Mouse (Mus musculus) monocyte, adult 2 months (primary cell): ENCODE results near the gene Dpf2.
"Not testable (repeated sequence)": the region's sequence is repeated elsewhere in the genome, so short reads cannot be mapped to it uniquely, and the experiment has no call there.

ENCODE experiments used
- DNase-seq, 2 experiments: peaks; one replicate each; pipeline ENCODE4 v3.0.0; 2022; ENCODE audit warnings: low spot score in 2 of 2, low read depth in 1 of 2

The Dpf2 gene

DNA sequence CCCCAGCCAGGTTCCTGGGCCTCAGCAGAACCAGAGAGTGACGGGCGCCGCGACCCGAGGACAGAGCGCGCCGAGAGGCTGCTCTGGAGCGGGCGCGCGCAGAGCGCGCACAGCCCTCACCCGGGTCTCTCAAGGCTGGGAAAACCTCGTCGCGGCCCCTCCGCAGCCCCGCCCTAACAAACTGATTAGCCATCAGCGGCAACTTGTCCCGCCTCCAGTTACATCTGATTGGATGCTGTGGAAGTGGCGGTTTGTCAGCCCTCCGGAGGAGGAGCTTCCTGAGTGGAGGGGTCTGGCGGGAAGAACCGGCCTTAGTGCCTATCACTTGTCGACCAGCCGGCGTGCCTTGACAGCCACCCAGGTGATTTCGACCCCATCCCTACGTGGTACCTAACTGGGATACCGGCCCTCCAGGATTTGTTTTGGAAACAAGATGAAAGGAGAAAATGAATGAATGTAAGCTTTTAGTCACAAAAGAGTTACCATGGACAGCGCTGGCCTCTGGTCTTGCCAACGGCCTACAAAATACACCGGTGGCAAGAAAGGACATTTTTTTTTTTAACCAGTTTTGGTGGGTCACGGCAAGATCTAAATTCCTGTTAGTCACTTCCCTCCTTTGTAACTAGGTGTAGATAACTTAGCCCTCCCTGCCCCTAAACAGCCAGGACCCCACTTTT lies 18.7 kb downstream of the Dpf2 start, which contains the start of gene Tigd3:
Gene Tigd3 (minus strand): TSS at position 148 of the 677 bp plus-strand sequence.
- DNase-seq = peak; percentile 60 to 63

DNA sequence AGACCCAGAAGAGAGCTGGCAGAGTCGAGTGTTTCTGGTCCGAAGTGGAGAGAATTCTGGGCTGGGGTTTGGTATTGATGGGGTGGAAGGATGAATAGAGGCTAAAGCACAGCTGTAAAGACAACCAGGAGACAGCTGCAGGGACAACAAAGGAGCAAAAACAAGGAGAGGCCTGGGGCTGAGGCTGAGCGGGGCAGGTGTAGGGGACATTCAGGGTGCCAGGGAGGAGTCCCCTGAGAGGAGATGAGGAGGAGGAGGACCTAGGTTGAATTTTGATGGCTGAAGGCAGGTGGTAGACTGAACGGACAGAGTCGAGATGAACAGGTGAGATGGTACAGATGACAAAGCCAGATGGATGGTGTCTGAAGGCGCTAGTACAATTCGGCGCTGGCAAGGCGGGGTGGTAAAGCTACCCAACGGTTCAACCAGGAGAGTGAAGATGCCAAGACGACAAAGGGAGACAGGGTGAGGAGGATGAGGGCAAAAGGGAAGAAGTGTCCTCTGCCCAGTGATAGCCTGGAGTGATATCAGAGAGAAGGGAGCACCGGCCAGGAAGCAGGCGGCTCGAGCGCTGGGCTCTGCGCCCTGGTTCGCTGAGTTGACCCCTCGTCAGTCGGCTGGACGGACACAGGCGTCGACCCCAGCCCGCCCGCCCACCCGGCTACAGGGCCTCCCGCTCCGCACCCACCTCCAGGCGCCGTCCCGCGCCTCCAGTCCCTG lies 19.4 kb downstream of the Dpf2 start:
- DNase-seq = no peak

DNA sequence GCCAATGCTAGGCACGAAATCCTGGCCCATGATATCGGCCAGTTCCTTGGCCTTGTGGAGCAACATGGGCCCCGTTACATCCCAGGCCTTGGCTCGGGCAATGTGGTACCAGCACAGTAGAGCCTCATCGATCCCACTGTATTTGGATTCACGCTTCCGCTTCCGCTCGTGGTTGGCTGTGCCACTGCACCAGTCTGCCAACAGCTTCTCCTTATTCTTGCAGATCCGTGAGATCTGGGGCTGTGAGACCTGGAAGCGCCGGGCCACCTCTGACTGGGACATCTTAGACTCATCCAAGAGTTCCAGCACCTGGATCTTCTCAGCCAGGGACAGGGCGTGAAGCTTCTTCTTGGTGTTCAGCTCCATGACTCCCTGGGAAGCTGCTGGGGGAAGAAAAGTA lies 20.1 kb downstream of the Dpf2 start:
- DNase-seq = no peak

DNA sequence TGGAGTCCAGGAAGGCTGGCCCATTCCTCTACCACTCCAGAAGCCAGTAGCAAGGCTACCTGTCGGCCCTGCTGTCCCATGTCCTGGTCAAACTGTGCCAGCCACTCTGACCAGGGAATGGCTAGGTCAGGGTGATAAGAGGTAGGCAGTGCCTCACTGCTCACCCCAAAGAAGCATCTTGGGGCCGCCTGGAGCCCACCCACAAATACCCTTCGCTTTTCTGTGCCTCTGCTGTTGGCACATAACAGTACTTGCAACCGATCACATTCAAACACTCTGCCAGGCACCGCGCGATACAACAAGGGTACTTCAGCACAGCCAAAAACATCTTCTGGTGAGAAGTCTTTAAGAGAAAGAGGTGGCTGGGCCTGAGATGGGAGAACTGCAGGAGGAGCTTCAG lies 20.5 kb downstream of the Dpf2 start:
- DNase-seq = no peak

DNA sequence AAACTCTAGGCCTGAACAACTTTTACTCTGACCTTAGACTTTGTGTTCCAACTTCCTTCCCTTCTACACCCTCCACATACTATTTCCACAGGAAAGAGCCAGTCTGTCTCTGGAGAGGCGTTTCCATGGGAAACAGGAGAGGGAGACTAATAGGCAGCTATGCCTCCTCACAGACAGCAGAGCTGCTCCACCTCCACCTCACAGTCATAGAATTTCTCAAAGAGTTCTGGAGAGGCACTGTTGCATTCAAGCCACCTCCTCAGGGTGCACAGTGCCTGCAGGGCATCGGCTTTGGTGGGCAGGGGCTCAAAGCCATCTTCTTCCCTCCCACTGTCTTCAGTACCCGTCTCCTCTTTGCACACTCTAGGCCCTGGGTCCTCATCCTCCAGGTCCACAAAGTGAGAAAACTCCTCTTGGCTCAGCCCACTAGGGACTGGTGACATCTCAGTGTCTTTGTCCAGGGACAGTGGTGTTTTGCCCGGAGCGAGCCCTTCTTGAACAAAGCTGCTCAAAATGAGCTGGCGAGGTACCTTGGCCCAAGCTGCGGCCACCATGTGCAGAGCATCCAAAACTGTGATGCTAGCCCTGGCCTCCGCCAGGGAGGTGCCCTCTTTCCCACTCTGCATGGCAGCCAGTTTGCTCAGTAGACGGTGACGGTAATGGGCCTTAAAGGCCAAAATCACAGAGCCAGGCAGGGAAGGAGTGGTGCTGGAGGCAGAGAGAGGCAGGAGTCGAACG lies 21.1 kb downstream of the Dpf2 start:
- DNase-seq = no peak

DNA sequence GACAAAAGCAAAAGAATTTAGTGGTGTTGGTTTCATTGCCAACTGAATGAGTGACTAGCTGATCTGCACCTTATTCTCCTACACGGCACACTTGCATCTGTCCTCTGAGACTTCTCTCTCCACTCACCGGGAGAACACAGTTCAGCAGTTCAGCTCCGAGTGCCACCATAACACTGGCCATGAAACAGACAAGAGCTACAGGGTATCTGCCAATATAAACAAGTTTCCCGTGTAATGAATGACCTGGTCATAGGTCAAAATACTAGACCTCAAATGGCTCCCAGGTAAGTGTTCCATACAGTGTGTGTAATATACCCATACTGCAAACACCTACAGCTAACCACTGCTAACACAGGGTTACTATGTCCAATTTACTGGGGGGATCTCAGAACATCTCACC lies 23.6 kb downstream of the Dpf2 start:
- DNase-seq = no peak

DNA sequence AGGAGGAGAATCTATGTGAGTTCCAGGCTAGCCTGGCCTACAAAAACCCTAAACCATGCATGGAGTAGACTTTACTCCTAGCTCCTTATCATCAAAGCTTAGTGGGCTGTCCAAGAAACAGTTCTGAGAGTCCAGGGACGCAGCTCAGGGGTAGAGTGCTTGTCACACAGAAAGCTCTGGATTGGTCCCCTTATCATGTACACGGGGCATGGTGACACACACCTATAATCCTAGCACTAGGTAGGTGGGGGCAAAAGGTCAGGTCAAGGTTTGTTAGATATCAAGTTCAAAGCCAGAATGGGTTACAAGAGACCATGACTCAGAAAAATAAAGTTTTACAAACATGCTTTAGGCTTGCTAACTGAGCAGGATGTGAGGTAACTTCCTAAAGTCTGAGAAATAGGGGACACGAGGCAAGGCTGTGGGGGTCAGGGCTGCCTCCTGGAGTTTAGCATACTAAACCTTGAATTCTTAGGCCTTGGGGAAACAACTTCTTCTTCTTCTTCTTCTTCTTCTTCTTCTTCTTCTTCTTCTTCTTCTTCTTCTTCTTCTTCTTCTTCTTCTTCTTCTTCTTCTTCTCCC lies 25.5 kb downstream of the Dpf2 start:
- DNase-seq = no peak

DNA sequence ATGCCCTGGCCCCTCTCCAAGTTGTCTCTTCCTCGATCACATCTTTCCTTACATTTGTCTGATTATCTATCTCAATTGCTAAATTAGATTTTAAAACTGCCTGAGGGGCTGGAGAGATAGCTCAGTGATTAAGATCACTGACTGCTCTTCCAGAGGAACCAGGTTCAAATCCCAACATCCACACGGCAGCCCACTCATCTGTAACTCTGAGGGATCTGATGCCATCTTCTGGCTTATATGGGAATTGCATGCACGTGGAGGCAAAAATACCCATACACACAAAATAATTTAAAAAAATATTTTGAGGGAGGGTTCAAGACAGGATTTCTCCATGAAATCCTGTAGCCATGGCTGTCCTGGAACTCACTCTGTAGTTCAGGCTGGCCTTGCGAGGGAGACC lies 27.0 kb downstream of the Dpf2 start:
- DNase-seq = no peak

DNA sequence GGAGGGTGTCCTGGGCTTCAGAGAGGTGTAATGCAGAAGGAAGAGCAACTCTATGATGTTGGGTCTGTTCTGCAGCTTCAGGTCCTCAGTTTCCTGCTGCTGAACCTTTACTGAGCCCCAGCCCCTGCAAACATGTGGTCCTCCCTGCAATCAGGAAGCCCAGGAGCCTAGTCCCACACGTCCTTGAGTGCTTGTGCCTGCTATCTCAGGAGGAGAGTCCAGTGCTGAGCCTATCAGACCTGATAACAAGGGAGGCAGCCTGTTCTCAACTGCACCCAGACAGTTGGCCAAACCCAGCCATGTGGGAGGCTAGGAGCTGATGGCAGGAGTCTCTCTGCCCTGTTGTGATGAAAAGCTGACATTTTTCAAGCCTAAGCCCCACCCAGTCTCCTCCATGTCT lies 28.9 kb downstream of the Dpf2 start:
- no peak for DNase-seq

DNA sequence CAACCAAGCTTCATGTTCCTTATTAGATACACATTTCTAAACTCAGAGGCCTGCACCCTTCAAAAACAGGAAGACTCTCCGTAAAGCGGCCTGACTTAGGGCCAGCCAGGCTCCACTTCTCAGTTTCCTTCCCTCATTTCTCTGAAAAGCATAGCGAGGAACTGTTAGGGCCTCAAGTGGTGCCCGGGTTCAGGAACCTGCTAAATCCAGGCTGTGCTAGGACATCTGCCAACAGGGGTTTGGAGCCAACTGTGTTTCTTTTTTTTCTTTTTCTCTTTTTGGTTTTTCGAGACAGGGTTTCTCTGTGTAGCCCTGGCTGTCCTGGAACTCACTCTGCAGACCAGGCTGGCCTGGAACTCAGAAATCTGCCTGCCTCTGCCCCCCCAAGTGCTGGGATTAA lies 30.7 kb downstream of the Dpf2 start:
- not testable (repeated sequence) for DNase-seq

DNA sequence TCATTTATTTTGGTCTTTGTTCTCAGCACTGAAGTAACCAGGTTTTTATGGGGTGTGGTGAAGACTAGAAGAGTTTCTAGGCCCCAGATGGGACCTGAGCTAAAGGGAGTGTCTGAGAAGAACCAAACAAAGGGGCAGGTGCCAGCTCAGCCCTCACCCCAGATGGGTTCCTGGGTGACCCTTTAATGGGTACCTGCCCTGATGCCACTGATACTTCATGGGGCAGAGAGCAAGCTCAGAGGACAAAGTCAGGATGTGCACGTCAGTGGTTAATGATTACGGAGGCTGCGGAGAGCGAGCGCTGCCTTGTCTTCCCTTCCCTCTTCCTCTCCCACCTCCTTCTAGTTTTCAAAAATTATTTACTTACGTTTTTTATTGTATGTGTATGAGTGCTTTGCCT lies 31.7 kb downstream of the Dpf2 start:
- DNase-seq = no peak

DNA sequence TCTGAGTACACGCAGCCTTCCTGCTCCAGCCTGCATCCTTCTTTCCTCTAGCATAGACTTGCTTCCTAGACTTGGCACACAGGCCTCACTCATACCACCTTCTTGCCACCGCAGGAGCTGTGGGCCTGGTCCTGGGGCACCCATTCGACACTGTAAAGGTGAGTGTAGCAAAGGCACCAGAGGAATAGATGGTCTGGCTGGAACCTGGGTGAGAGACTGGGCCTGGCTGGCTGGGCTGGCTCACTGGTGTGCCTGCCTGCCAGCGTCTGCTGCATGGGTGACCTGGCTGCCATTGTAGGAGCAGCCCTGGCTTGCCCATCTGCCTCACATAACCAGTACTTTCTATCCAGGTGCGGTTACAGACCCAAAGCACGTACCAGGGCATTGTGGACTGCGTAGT lies 33.1 kb downstream of the Dpf2 start:
- no peak for DNase-seq

DNA sequence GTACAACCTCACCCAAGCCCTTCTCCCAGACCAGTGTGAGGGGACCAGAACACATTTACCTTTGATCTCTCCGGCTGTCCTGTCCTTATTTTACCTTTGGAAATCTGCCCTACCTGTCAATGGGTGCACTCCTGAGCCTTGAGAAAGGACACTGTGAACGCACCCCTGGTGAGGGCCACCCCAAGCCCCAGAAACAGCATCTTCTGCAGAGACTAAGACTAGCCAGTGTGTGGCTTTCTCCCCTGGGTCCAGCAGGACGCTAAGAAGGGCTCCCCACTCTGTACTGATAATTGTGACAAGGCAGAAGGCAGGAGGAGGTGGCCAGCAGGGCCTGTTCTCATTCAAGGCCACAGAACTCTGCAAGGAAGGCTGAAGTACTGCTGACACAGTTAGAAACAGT lies 33.9 kb downstream of the Dpf2 start:
- no peak for DNase-seq

DNA sequence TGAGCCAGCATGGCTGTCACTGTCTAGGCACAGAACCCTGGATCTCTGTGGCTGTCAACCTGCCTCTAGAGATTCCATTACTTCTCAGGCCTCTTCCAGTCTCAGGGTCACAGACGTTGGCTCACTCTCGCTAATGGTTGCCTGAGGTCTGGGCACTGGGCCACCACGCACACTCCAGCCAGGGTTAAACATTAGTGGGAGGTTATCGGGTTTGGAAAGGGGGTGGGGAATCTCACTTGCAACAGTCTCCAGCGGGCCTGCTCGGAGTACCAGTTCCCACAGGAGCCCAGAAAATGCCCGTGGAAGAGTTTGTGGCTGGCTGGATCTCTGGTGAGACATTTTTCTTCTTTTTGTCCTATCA lies 34.5 kb downstream of the Dpf2 start:
- DNase-seq = no peak

DNA sequence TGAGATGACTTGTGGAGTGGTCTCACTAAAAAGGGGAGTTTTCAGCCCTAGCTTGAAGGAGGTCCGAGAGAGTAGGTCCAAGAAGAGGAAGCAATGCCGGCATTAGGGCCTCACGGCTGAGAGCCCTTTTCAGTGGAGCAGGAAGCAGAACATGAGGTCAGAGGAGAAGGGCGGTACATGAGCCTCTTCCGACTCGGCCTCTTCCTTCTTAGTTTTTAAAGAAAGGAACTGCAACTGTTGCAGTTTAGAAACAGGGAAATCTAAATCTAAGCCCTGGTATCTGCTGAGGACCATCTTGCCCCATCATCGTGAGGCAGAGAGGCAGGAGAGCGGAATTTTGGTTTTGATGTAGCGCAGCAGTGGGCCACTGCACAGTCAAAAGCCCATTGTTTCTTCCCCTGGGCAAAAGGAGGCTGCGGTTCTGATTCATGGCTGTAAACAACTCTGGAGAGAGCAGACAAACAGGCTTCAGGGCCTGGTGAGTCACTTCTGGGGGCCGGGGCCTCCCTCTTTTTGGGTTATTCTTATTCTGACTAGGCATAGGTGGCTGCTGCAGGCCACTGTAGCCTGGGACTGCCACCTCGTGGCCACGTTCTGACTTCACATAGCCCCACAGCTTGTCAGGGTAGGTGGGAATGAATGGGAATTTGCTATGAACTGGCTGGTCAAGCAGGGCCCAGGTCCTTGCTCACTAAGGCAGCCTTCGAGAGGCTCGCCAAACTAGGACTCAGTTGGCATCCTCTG lies 35.0 kb downstream of the Dpf2 start, which contains the start of gene Slc25a45:
Gene Slc25a45 (plus strand): TSS at position 191 of the 744 bp plus-strand sequence.
- DNase-seq = peak; percentile 56 to 64

DNA sequence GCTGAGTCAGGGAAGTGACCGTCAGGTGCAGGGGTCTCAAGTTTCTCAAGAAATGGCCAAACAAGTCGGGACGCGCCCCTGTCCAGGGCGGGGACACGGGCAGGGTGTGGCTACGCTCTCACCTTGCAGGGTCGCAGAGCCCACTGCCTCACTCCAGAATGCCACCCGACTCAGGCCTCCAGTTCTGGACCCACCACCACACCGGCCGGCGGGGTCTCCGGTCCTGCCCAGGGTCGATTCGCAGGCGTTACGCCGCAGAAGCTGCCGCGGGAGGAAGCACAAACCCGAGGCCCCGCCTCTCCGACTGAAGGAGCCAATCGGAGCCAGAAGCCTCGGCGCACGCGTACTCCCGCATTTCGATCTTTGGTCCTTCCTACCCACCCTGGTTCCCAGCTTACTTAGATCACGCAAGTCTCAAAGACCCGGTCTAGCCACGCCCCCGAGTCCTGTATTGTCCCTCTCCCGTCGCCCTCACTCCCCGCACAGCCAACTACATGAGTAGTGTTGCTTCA lies 37.8 kb downstream of the Dpf2 start, which contains the start of gene Frmd8:
Gene Frmd8 (minus strand): TSS at position 306 of the 512 bp plus-strand sequence.
- peak; percentile 74 to 81 for DNase-seq

DNA sequence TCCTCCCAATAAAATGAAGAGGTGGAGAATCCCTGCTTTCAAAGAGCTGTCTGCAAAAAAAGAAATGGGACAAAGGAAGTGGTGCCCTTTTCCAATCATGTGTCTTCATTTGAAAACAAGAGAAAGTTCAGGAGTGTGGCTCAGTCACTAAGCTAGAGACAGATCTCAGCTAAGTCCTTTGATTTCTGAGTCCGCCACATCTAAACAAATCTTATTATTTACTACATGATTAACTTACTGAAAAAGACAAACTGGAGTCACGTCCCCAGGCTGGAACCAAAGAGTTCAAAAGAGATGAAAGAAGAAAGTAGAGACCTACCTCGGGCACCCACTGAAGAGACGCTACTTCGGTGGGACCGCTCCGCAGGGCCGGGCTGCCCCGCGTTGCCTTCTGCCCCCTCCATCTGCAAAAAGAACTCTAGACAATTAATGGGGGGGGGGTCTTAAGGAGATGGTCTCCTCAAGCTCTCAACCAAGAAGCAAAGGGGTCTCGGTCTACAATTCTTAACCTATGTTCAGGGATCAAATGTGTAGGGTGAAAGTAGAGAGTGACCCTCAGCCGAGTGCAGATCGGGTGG lies 38.3 kb downstream of the Dpf2 start:
- DNase-seq = no peak

DNA sequence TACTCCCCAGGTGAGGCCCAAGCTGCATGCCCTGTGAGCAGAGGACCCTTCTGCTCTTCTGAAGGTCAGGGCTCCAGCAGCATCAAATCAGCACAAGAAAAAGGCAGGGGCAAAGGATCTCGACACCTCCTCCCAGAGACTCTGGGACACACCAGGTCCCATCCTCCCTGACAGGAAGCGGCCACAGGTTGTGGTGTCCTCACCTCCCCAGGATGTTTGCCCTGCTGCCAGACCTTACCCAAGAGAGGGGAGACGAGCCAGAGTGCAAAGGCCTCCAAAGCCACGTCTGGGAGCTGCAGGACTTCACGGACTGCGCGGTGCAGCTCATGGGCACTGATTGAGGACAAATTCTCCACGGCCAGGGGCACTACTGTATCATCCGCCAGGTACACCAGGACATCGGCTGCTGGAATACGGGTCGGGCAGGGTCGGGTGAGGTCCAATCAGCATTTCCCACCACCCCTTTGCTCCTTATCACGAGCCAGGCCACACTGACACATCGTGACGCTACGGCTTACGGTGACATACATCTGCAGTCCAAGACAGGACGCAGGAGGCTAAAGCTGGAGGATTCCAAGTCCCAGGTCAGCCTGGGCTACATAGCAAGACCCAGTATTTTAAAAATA lies 39.8 kb downstream of the Dpf2 start:
- DNase-seq = no peak

DNA sequence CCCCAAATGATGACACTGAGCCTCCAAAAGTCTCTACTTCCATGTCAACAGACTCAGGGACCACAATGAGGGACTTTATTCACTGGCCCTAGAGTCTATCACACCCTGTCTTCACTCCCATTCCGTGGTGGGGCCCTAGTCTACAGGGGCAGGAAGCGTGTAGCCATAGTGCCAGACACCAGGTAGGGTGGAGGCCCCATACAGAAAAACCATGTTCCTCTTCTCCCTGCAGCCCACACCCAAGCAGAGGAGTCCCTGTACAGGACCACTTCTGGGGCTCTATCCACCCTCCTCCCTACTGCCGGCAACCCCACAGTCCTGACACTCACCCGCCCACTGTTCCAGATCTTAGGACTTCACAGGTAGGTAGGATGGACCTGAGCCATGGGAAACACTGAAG lies 40.3 kb downstream of the Dpf2 start:
- DNase-seq = no peak

DNA sequence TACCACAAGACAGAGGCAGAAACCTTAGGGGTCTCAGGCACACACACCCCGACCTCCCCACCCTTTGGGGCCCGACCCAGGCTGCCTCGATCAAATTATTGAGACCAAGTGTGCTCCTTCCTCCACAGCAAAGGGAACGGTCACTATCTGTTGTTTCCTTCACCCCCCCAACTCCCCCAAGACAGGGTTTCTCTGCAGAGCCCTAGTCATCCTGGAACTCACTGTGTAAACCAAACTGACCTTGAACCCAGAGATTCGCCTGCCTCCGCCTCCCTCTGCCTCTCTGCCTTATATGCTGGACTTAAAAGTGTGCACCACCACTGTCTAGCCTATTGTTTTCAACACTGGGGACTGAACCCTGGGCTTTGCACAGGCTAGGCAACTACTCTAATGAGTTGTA lies 41.1 kb downstream of the Dpf2 start:
- DNase-seq = no peak
